Mouse (Mus musculus) CD4-positive, CD25-positive, alpha-beta regulatory T cell (primary cell): ENCODE data around the gene Gm21903. TPM values are rescaled to one million over a fixed set of nuclear protein-coding genes. Genes with fewer than 3 reads are reported as not detected.

Source experiments
- polyA plus RNA-seq: library from polyadenylated mRNA; unstranded; fragments of 100-300 nt; shearing (Covaris generic); gene quantifications from one replicate; pipeline ENCODE4 v1.2.1, GENCODE M21; 2017

Gene Gm21903
- not detected for polyA plus RNA-seq

GRCm38 (mm10) chr17:39043241-39043640 lies at the start of gene Gm21903:
Gm21903 (minus strand) TSS chr17:39043341.

DNA sequence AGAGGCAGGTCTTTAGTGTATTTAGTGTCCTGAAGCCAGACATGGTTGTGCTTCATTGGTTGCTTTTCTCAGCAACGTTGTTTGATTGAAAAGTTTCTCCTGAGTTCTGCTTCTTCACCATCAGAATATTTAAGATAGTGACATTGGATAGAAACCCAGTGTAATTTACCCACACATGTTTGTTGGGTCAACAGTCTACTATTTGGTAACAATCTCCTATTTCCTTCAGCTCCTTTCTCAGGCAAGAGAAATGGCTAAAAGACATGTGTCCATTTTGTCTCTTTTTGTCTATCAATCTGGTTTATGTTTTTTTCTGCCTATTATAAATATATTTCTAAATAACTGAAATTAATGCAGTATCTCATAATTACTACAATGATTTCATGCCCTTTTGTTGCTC lies 33.8 kb upstream of the Gm21903 start, which contains the start of gene Esp23:
TSS of gene Esp23 (minus strand) at position 101 of the 400 bp plus-strand sequence.

DNA sequence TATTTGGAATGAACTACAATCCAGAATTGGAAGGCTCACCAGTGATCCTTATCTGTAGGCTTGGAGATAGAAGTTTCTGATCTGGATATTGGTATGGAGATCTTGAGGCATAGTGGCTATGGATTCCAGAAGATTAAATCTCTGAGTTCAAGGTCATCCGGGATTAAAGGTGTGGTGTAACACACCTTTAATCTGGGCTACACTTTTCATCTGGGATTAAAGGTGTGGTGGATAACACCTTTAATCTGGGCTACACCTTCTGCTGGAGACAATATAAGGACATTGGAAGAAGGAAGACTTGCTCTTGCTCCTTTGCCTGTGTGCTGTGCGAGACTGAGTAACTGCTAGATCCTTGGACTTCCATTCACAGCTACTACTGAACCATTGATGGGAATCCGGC lies 6.7 kb downstream of the Gm21903 start, which contains the start of gene Esp24:
TSS of gene Esp24 (plus strand) at position 301 of the 400 bp plus-strand sequence.

Other genes starting within 250 kb of the Gm21903 start
- gene Esp24, start 6.6 kb downstream of the Gm21903 start, polyA plus RNA-seq = not detected
- gene Esp23, start 33.7 kb upstream of the Gm21903 start, polyA plus RNA-seq = not detected
- not detected for gene Esp22, start 52.0 kb upstream of the Gm21903 start, polyA plus RNA-seq